Mouse (Mus musculus) myocyte (in vitro differentiated cells): ENCODE measurements around the gene Asz1. TPM values are rescaled to one million over a fixed set of nuclear protein-coding genes. Genes with fewer than 3 reads are reported as not detected.

Experiments used
- H3K27me3 ChIP-seq: one replicate; pipeline ENCODE4 v1.6.1; 2011; ENCODE audit not compliant: control insufficient read depth, insufficient read depth, insufficient read length
- H3K36me3 ChIP-seq: one replicate; pipeline ENCODE4 v1.6.1; 2011; ENCODE audit not compliant: control insufficient read depth, insufficient read depth
- H3K4me2 ChIP-seq: one replicate; pipeline ENCODE4 v1.6.1; 2011; ENCODE audit warnings: low read depth, control low read depth
- H3K4me3 ChIP-seq: one replicate; pipeline ENCODE4 v1.5.1; 2011; ENCODE audit warnings: mild to moderate bottlenecking, control low read depth, moderate library complexity
- H3K79me2 ChIP-seq: one replicate; pipeline ENCODE4 v1.6.1; 2011; ENCODE audit not compliant: control insufficient read depth, insufficient read depth
- H3ac ChIP-seq: one replicate; pipeline ENCODE4 v1.6.1; 2011; ENCODE audit not compliant: control insufficient read depth, insufficient read length
- CEBPB ChIP-seq: IDR thresholded peaks from 2 replicates; pipeline ENCODE4 v1.6.1; 2011; ENCODE audit warnings: mild to moderate bottlenecking, moderate library complexity; ENCODE audit not compliant: poor library complexity, insufficient read depth, severe bottlenecking
- E2F4 ChIP-seq: IDR thresholded peaks from one replicate; pipeline ENCODE4 v1.6.1; 2011; ENCODE audit warnings: mild to moderate bottlenecking, control low read depth, moderate library complexity; ENCODE audit not compliant: insufficient read depth
- MAX ChIP-seq: IDR thresholded peaks from one replicate; pipeline ENCODE4 v1.6.1; 2011; ENCODE audit warnings: low read depth, mild to moderate bottlenecking, control low read depth
- MYOD1 ChIP-seq, 3 experiments: IDR thresholded peaks; one replicate each; pipeline ENCODE4 v1.6.1; 2011; ENCODE audit warnings: control low read depth in 2 of 3, low read depth in 2 of 3, mild to moderate bottlenecking in 2 of 3, moderate library complexity in 1 of 3; ENCODE audit not compliant: insufficient read length in 2 of 3, control insufficient read depth in 1 of 3
- MYOG ChIP-seq, 3 experiments: IDR thresholded peaks; one replicate each; pipeline ENCODE4 v1.6.1; 2011; ENCODE audit warnings: control low read depth in 2 of 3, low read depth in 2 of 3, mild to moderate bottlenecking in 2 of 3; ENCODE audit not compliant: insufficient read length in 2 of 3, control insufficient read depth in 1 of 3, insufficient read depth in 1 of 3
- POLR2A ChIP-seq: IDR thresholded peaks from one replicate; pipeline ENCODE4 v1.6.1; 2011; ENCODE audit warnings: low read depth, mild to moderate bottlenecking, control low read depth, moderate library complexity; ENCODE audit not compliant: insufficient read length
- POLR2AphosphoS2 ChIP-seq: IDR thresholded peaks from one replicate; pipeline ENCODE4 v1.6.1; 2011; ENCODE audit warnings: low read depth, control low read depth; ENCODE audit not compliant: insufficient read length
- REST ChIP-seq: IDR thresholded peaks from one replicate; pipeline ENCODE4 v1.6.1; 2011; ENCODE audit warnings: mild to moderate bottlenecking, control low read depth, moderate library complexity; ENCODE audit not compliant: insufficient read depth, insufficient read length
- SRF ChIP-seq: IDR thresholded peaks from one replicate; pipeline ENCODE4 v1.6.1; 2011; ENCODE audit warnings: low read depth; ENCODE audit not compliant: control insufficient read depth, insufficient read length
- TCF12 ChIP-seq: IDR thresholded peaks from one replicate; pipeline ENCODE4 v1.6.1; 2011; ENCODE audit warnings: mild to moderate bottlenecking, control low read depth; ENCODE audit not compliant: poor library complexity, insufficient read depth, severe bottlenecking
- TCF3 ChIP-seq: IDR thresholded peaks from one replicate; pipeline ENCODE4 v1.6.1; 2011; ENCODE audit warnings: low read depth, control low read depth; ENCODE audit not compliant: insufficient read length
- USF1 ChIP-seq: IDR thresholded peaks from one replicate; pipeline ENCODE4 v1.6.1; 2011; ENCODE audit warnings: low read depth, mild to moderate bottlenecking, control low read depth, moderate library complexity
- polyA plus RNA-seq: library from polyadenylated mRNA; unstranded; fragments of >200 nt; fragmentation: generic; extraction: Trizol; gene quantifications from one replicate; pipeline ENCODE4 v1.2.1, GENCODE M21; 2012; ENCODE audit warnings: missing spikeins

Gene Asz1
- polyA plus RNA-seq = not detected

GRCm38 (mm10) chr6:18108934-18109333 is at the start of gene Asz1:
Gene Asz1, minus strand, starts transcription at chr6:18109061.
- H3K79me2 ChIP-seq = no peaks in the 10 kb centered on the region
- no peak within 1 kb of the TSS for H3K4me2 ChIP-seq
- TF ChIP-seq TCF12 (no peak), E2F4 (no peak), MAX (no peak), POLR2AphosphoS2 (no peak), MYOD1 (IDR thresholded peaks at IDR 0.05; ENCODE audit: control insufficient read depth in 1 of 3, insufficient read length in 2 of 3, low read depth in 2 of 3) (no peak), MYOG (IDR thresholded peaks at IDR 0.05; ENCODE audit: control insufficient read depth in 1 of 3, insufficient read depth in 1 of 3, insufficient read length in 2 of 3, low read depth in 2 of 3) (no peak), CEBPB (no peak), USF1 (no peak), SRF (no peak), TCF3 (no peak), REST (no peak)

GRCm38 (mm10) chr6:18153031-18153430 is 44.2 kb upstream of the Asz1 start:
- Histone ChIP-seq H3K36me3 (no peaks in the 10 kb centered on the region), H3K27me3 (no peaks in the 10 kb centered on the region)
- no peak for TF ChIP-seq TCF3
- no peak for TF ChIP-seq CEBPB
- TF ChIP-seq TCF12 = no peak
- TF ChIP-seq MAX = no peak
- TF ChIP-seq MYOD1 (IDR thresholded peaks at IDR 0.05; ENCODE audit: control insufficient read depth in 1 of 3, insufficient read length in 2 of 3, low read depth in 2 of 3) = no peak
- TF ChIP-seq POLR2AphosphoS2 = no peak
- no peak for TF ChIP-seq E2F4
- TF ChIP-seq REST = no peak
- TF ChIP-seq SRF = no peak
- TF ChIP-seq MYOG (IDR thresholded peaks at IDR 0.05; ENCODE audit: control insufficient read depth in 1 of 3, insufficient read depth in 1 of 3, insufficient read length in 2 of 3, low read depth in 2 of 3) = no peak
- no peak for TF ChIP-seq USF1
- TF ChIP-seq POLR2A = no peak

More at GRCm38 (mm10) chr6:18108934-18109333, at the start of gene Asz1:
- H3K4me3 ChIP-seq = no peak within 1 kb of the TSS
- H3ac ChIP-seq = no peak within 1 kb of the TSS
- no peaks in the 10 kb centered on the region for H3K27me3 ChIP-seq
- no peaks in the 10 kb centered on the region for H3K36me3 ChIP-seq

GRCm38 (mm10) chr6:18135246-18135645 is 26.4 kb upstream of the Asz1 start:
- H3K4me2 ChIP-seq = no peak overlapping the region
- no peak for TF ChIP-seq E2F4
- TF ChIP-seq TCF3 = no peak
- no peak for TF ChIP-seq REST
- TF ChIP-seq TCF12 = no peak
- TF ChIP-seq MYOG (IDR thresholded peaks at IDR 0.05; ENCODE audit: control insufficient read depth in 1 of 3, insufficient read depth in 1 of 3, insufficient read length in 2 of 3, low read depth in 2 of 3) = no peak
- TF ChIP-seq POLR2A = no peak
- TF ChIP-seq MYOD1 (IDR thresholded peaks at IDR 0.05; ENCODE audit: control insufficient read depth in 1 of 3, insufficient read length in 2 of 3, low read depth in 2 of 3) = no peak
- no peak for TF ChIP-seq POLR2AphosphoS2
- H3ac ChIP-seq = no peak overlapping the region
- H3K27me3 ChIP-seq = no peaks in the 10 kb centered on the region
- H3K4me3 ChIP-seq = no peak overlapping the region
- no peaks in the 10 kb centered on the region for H3K79me2 ChIP-seq
- H3K36me3 ChIP-seq = no peaks in the 10 kb centered on the region

More at GRCm38 (mm10) chr6:18153031-18153430, 44.2 kb upstream of the Asz1 start:
- H3K79me2 ChIP-seq = no peaks in the 10 kb centered on the region
- H3K4me3 ChIP-seq = no peak overlapping the region
- no peak overlapping the region for H3K4me2 ChIP-seq
- H3ac ChIP-seq = no peak overlapping the region

- Histone ChIP-seq H3K4me2 (no peak overlapping the region), H3K27me3 (no peaks in the 10 kb centered on the region), H3K79me2 (no peaks in the 10 kb centered on the region), H3ac (no peak overlapping the region), H3K36me3 (no peaks in the 10 kb centered on the region), H3K4me3 (no peak overlapping the region)
- no peak for TF ChIP-seq SRF
- TF ChIP-seq USF1 = no peak
- no peak for TF ChIP-seq REST
- no peak for TF ChIP-seq CEBPB
- no peak for TF ChIP-seq POLR2A
- no peak for TF ChIP-seq E2F4
Observed at GRCm38 (mm10) chr6:18128059-18128458, 19.2 kb upstream of the Asz1 start.
